Mouse (Mus musculus) frontal cortex, postnatal 25 days (tissue): ENCODE measurements at regions not wholly inside any gene's neighbourhood (a gene's known extent, or its start where the extent isn't known, plus 50 kb on each side); places are given as distances from the start of the nearest gene placed in this dataset.
A peak's percentile ranks its signal among the peaks of the same experiment; 100 is the strongest.

Source experiments
- DNase-seq, 2 experiments: peaks; one replicate each; pipeline ENCODE4 v3.0.0; 2022; ENCODE audit warnings: low spot score in 2 of 2

DNA sequence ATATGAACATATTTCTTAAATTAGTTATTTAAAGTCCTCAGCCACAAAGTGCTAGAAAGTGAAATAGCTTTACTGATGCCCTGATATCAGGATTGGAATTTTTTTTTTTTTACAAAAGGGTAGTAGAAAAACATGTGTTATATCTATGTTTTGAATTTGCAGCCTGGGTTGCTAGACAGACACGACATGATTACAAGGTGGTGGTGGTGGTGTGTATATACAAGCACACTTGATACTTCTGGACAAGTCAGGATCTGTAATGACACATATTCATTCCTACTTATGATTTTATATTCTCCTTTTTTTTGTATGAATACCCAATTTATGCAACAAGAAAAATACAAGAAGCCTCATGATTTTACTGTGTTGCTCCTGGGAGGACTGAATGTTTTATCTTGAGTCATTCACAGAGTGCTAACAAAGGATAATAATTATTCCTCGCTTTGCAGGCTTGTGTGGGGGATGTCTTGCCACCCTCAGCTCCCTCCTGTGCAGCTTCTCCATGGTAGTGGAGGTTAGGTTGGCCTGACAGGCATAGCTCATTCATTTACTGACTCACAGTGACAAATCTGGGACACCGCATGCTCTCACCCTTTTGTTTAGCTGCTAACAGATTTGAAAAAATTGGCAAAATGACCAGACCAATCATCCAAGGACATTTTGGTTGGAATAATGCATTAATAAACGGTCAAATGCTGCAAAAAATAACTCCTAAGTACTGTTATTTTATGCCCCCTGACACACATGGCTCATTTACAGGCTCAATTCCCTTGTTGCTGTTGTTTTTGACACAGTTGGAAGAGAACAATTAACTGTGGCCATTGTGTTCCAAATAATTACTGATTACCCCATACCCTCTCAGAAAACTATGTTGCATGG, 303.3 kb upstream of the Sel1l start:
- no peak for DNase-seq

DNA sequence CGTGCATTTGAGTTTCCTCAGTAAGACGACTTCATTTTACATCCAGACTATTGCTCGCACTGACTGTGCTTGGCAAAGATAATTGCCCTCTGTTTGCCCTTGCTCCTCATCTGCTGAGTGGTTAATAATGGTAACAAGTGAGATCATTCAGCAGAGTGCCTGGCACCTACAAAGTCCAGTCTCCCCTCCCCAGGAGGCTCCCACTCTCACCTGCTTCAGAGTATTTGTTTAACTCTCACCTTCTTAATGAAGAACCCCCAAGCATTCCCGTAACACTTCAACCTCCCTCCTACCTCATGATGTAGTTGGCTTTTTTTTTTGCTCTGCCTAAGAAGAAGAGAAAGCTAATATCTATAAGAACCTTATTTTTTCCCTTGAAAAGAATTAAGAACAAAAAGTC, 288.6 kb upstream of the Sel1l start:
- DNase-seq: no peak

DNA sequence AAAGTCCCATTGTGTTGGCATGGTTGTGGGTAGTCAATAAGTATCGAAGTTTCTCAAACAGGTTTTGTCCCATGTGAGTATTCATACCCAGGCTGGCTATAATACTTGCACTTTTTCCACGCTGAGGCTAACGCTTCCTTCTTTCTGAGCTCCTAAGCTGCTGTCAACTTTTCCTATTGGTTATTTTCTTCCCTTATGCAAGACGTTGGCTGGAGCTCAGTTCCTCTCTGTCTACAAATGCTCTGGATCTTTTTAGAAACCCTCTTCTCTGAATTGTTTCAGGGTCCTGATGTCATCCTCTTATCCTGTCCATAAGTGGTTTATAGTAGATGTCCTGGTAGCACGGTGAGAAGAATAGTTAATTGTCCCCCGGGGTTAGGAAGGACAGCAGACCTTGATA, 278.7 kb upstream of the Sel1l start:
- no peak for DNase-seq

DNA sequence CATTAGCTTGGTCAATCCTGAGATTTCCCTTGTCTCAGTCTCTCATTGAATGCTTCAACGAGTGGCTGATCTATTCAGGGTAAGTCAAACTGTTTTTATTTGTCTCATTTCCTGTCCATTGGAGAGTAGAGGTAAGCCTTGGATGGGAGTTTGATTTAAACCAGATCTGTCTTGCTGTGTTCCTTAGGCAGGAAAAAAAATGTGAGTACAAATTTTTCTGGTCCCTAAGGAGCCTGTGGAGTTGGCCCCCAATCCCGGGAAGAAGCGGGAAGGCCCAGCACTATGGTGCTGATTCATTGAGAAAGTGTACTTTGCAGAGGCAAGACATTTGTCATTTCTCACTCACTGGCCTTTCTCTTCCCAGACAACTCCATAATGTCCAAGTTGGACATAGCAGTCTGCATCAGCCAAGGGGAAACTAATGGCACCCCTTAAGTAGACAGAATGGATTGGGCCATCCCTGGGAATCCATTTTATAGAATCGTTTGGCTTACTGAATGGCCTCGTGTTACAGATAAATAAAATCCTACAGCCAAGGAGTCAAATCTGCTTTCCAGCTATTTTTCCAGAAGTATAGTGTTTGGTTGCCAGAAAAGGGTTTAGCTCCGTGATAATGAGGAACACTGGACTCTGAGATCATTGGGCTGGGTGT, 271.3 kb upstream of the Sel1l start:
- DNase-seq: no peak

DNA sequence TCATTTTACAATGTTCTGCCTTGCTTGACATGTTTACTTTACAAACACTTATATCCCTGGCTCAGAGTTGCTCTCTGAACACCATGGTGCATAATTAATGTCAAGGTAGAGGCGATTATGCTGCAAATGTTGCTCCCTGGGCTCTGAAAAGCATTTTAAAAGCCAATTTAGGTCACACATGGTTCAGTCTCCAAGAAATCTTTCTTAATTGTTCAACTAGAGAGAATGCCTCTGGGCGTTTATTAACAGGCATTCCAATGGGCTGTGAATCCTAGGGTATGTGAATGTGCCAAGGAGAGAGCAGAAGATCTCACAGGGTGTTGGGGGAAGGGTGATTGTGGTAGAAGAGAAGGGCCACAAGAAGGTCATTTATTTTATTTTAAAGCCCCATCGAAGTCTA, 260.7 kb upstream of the Sel1l start:
- no peak for DNase-seq

DNA sequence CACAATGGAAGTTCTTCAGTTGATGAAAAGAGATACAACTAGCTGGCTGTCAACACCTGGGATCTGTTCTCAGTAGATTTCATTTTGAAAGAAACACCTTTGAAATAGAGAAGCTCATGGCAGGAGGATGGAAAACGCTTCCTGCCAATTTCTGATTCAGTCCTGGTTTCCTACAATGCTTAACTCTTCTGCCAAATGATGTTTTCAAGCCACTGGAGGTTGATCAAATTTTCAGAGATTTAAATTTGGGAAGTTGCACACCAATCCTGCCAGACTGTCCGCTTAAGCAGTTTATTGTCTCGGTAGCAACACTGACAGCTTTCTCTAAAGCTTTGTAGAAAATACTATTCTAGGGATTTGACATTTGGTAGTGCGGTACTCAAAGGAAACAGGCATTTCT, 251.1 kb upstream of the Sel1l start:
- DNase-seq: no peak

DNA sequence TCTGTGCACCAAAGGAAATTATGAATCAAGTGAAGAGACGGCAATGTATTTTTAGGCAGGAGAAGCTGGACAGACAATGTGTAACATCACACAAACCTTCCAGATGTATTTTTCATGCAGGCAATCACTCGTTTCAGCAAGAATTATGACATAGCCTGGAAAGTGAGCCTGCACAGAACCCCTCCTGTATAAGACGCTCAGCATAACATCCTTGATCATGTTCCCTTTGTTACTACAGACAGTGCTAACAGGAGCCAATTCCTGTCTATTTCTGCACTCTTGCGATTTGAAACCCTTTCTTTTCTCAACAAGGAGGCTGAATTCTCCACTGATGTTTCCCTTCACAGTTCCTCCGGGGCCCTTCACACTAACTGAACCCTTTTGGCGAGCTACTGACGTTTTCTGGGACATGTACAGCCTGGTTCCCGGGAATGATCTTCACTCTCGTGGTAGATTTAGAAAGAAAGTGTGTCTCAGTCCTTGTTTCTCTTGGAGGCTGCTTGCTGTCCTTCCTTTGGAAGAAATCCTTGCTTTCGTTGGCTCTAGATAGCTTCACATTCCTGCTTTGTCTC, 243.9 kb upstream of the Sel1l start:
- DNase-seq: no peak

DNA sequence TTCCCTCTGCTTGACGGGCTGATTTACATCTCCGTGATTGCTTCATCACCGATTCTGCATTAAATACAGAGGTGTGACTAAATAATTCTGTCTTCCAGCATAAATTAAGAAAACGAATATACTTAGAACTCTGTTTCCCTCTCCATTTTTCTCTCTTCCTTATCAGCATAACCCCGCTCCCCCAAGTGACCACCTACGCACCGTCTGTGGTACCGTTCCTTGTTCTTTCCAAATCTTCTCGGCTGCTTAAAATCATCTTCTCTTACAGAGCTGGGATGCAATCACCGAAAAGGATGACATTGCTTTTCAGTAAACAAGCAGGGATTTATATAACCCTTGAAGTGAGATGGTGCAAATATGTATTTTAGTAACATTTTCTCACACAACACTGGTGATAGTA, 224.3 kb upstream of the Sel1l start:
- DNase-seq: peak in 1 of 2 experiments; percentile 36

DNA sequence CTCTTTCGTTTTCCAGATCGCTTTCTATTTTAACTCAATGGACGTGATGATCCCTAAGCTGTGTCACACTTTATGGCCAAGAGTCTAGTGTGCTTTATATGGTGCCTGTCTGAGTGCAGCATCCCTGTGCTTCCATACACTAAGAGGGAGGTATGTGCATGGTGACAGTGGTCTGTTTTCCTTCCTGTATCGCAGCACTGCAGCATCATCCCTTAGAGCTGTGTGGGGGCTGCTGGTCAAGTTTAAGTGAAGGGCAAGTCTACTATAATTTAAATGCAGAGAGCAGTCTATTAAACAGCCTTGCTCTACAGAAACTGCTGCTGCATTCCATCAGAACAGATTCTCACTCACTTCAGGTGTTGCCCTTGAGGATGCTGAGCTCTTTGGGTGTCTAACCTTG, 213.8 kb upstream of the Sel1l start:
- DNase-seq: no peak

DNA sequence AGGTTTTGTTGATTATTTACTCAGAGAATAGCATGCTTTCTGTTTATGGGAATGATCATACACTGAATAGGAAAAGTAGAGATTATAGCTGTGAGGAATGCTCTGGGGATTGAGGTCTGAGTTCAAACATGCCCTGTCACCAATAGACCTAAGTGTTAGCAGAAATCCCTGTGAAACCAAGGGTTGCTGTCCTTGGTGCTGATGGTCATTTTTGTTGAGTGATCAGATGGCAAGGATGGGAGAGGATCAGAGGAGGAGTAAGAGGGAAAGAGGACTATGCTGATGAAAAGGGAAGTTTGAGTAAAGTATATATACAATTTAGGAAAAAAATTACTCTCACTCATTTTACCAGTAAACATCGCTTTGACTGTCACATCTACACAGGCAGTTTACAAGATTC, 191.5 kb upstream of the Sel1l start:
- no peak for DNase-seq

DNA sequence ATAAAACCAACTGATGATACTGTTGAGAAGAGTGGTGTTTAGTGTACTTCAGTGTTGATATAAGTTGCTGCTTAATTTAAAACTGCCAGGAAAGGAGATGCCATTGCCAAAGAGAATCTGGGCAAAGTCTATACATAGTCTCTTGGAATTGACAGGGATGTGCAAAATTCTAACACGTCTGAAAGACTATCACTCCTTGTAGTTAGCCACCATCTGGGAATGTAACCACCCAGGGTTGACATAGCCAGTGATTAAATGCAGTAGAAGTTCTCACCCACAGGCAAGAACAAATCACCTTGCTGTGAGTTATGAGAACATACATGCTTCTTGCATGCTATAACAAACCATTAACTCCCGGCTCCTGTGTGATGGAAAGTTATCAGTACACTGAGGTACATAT, 180.2 kb upstream of the Sel1l start:
- DNase-seq: no peak

DNA sequence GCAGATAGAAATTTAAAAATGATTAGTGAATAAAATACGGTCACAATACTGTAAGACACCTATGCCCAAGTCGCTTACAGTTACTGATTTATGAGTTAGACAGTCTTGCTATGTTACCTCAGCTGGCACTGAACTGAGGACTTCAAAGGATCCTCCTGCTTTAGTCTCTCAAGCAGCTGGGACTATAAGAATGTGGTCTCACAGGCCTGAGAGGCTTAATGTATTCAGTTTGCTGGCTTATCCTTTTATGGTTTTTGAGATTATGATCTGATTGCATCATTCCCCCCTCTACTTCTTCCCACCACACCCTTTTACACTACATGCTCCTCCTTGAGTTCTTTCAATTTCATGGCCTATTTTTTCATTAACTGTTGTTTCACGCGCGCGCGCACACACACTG, 179.4 kb upstream of the Sel1l start:
- no peak for DNase-seq

DNA sequence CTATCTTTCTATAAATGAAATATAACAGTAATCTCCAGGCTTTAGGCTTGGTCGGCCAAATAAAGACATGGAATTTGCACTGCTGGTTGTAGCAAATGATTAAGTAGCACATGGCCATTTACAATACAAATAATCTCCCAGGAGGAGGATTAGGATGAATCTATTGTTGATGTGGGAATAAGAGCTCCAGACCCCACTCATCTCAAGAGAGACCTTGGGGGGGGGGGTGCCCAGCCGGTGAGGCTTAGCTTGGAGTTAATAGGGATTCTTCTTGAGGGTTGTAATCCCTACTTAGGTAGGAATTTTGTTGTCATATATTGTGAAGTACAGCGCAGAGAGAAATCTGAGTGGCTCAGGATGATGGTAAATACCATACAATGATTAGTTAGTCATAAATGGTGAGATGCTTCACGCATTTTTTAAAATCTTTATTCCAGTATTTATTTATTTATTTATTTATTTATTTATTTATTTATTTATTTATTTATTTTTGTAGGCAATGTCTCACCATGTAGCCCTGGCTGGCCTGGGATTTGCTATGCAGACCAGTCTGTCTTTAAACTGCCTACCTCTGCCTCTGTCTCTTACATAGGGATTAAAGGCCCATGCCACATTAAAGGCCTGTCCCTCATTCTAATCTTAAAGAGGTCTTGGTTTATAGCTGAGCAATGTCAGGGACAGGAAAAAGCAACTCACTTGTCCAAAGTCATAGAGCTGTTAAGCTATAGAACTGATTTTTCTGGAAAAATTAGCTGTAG, 175.7 kb upstream of the Sel1l start:
- no peak for DNase-seq

DNA sequence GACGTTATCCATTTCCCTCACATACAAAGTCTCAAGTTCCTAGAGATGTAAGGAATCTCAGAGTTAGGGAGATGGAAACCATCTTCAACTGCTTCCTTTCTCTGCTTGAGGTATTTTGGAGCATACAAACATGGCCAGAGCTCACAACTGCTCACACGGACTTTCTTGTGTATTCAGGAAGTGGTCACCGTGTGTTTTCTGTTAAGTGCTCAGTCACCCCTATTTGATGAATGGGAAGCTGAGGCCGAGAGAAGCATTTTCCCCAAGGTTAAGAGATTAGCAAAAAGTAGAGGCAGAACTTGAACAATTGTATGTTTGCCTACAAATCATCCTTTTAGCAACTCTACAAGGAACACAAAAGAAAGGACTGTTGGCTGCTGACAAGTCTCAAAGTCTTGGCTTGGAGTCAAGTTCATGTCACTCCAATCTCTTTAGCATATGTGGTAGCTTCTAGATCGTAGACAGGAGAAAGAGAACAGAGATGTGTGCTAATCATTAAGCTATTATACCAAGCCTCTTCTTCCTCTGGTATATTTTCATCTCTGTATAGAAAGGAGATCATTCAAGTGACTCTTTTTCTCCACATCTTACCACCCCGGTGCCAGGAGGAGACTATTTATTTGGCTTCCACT, 170.8 kb upstream of the Sel1l start:
- no peak for DNase-seq

DNA sequence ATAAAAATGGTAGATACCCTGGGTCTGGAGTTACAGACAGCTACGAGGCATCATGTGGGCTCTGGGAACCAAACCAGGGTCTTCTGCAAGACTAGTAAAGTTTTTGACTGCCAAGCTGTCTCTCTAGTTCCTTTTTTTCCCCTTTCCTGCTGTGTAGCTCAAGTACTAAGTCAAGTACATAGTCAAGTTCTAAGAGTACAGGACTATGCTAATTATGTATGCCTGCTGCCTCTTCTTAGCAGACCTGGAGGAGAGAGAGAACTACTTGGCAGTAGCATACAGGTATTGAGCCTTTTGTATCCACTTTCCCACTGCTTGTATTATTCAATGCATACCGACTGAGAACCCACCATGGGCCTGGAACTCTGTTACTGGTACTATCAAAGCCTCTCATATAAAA, 166.4 kb upstream of the Sel1l start:
- DNase-seq: no peak

DNA sequence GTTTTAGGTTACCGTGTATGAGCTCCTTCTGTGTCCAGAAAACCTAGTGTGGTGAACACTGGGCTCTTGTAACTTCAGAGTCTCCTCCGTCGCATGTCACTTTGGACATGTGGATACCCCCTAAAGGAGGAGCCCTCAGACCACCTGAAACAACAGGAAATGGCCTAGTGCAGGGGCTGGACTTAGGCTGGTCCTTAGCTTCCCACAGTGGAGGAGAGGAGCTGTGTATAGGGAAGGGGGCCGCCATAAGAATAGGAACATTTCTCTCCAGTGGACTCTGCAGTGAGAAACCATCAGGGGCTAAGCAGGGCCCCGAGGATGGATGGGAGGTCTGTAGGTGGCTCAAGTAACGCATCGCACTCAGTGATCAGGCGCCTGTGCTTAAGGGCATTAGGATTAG, 165.0 kb upstream of the Sel1l start:
- no peak for DNase-seq

DNA sequence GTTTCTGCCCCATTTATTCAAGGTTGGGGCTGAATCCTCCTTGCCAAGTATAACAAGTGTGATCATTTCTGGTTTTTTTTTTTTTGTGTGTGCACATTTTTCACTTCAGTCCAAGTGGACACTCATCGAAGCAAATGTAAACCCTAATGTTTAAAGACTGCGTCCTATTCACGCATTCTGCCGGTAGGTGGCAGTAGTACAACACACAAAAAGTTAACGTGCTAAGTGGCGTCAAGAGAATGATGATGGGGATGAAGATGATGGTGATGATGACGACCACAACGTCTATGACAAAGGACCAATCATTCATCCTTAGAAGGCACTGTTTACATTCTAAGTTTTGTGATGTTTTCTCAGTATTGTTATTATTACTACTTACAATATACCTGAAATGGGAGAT, 164.3 kb upstream of the Sel1l start:
- DNase-seq: peak; percentile 36 to 37

DNA sequence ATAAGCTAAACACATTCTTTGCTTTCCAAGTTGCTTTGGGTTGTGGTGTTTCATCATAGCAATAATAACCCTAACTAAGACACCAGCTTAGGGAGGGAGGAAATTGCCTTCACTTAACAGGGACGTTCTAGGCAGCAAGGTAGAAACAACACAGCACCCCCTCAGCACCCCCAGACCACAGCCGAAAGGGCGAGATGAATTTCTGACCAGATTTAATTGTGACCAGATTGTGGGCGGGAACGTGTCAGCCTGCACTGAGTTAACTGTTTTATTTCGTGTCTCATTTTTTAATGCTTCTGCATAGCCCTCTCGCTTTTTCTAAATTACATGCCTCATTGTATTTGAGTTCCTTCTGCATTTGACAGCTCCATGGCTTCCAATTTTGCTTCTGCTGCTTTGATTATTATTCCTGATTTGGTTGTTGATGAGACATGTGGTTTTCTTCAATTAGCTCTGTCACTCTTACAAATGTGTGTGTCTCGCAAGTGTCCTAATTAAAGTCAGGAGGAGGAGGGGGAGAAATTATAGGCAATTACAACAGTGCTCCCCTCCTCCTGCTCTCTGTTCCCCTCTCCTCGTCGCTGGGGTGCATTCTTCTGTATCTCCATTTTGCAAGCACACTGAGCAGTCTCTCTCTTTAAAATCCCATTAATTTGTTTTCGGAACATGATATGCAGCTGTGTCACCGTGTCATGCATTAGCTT, 155.6 kb upstream of the Sel1l start:
- no peak for DNase-seq

DNA sequence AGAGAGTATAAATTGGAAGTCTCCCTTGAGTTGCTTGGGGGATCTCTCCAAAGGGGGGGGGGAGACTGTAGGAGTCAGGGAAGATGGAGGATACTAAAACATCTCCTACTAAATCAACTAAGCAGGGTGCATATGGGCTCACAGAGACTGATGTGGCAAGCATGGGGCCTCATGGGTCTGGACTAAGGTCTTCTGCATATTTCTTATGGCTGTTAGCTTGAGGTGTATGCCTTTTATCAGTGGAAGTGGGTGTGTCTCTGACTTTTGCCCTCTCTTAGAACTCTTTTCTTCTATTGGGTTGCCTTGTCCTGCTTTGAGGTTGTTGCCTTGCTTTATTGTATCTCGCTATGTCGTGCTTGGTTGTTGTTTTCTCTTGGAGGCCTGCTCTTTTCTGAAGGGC, 150.1 kb upstream of the Sel1l start:
- no peak for DNase-seq

DNA sequence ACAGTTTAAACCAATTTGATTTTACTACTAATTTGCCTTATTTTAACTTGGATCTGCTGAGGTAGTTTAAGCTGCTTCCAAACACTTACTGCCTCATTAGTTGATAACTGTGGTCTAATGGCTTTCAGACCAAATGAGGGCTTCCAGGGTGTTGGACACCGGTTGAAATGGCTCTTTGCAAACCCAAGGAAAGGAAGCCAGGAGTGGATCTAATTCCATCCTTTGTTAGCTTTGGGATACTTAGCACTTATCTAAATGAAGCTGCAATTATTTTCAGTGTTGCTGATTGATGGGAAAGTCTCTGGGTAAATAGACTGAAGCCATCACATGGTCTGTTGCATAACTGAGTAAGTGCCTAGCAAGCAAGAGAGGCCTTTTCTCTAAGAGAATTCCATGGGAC, 148.4 kb upstream of the Sel1l start:
- DNase-seq: no peak

DNA sequence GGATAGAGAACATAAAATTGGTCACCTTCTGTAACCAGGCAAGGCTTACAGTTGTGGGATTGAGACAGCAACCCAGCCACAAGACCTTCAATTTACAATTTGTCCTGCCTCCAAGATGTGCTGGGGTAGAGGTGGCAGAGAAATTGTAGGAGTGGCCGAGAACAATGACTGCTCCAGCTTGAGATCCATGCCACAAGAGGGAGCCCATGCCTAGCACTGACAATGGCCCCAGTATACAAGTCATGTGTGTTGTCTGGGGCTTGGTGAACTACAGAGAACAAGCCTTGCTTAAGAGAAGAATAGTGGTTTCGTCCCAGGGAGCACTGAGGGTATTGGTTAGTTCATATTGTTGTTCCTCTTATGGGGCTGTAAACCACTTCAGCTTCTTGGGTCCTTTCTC, 146.6 kb upstream of the Sel1l start:
- no peak for DNase-seq
